Mouse (Mus musculus) forebrain, embryonic 15.5 days (tissue): Measurements from ENCODE around the gene Uck1. TPM values are rescaled to one million over a fixed set of nuclear protein-coding genes. Genes with fewer than 3 reads are reported as not detected.

Experiments
- ATAC-seq: fragments of 200-750 bp; cut with Nextera tagmentation; replicated peaks from 2 replicates; pipeline ENCODE4 v1.8.0; 2017; ENCODE audit warnings: mild to moderate bottlenecking, moderate TSS enrichment, moderate library complexity
- H3K27ac ChIP-seq: fragments of 300-500 bp; sonication (generic); replicated peaks from 2 replicates; pipeline ENCODE4 v1.5.1; 2015; ENCODE audit warnings: mild to moderate bottlenecking, inconsistent platforms
- H3K27me3 ChIP-seq: fragments of 300-500 bp; sonication (generic); 2 replicates; pipeline ENCODE4 v1.6.1; 2015; ENCODE audit warnings: inconsistent platforms
- H3K36me3 ChIP-seq: fragments of 300-500 bp; sonication (generic); 2 replicates; pipeline ENCODE4 v1.6.1; 2015; ENCODE audit warnings: mild to moderate bottlenecking, inconsistent platforms
- H3K4me1 ChIP-seq: fragments of 300-500 bp; sonication (generic); 2 replicates; pipeline ENCODE4 v1.6.1; 2015; ENCODE audit warnings: inconsistent platforms
- H3K4me2 ChIP-seq: fragments of 300-500 bp; sonication (generic); replicated peaks from 2 replicates; pipeline ENCODE4 v1.6.1; 2015; ENCODE audit warnings: mild to moderate bottlenecking, inconsistent platforms
- H3K4me3 ChIP-seq: fragments of 300-500 bp; sonication (generic); 2 replicates; pipeline ENCODE4 v1.5.1; 2015; ENCODE audit warnings: mild to moderate bottlenecking, inconsistent platforms
- H3K9ac ChIP-seq: fragments of 300-500 bp; sonication (generic); replicated peaks from 2 replicates; pipeline ENCODE4 v1.6.1; 2015; ENCODE audit warnings: mild to moderate bottlenecking, inconsistent platforms
- H3K9me3 ChIP-seq: fragments of 300-500 bp; sonication (generic); 2 replicates; pipeline ENCODE4 v1.6.1; 2016; ENCODE audit warnings: inconsistent platforms
- WGBS: fragments of 180-500 bp; shearing (Covaris S2); methylation state at CpG from one replicate; pipeline ENCODE4 v1.1.7; 2015; ENCODE audit warnings: mixed read lengths; 5-methylcytosine and 5-hydroxymethylcytosine counted together
- polyA plus RNA-seq: library from polyadenylated mRNA; unstranded; fragments of >200 nt; fragmentation: Nextera tagmentation; extraction: Ambion mirVana; gene quantifications from 2 replicates; pipeline ENCODE4 v1.2.1, GENCODE M21; 2015

The Uck1 gene
- polyA plus RNA-seq, 1 experiment from 2014 or later, result 95.3 TPM

GRCm38 (mm10) chr2:32254563-32254962, 5.4 kb downstream of the Uck1 start:
- 92% methylated on average over 5 of the region's 5 CpGs for WGBS
- peaks cover 59% of the 10 kb centered on the region for H3K36me3 ChIP-seq

GRCm38 (mm10) chr2:32253352-32253751, 6.6 kb downstream of the Uck1 start:
- WGBS, result 95% methylated on average over 1 of the region's 1 CpGs
- H3K4me3 ChIP-seq, result no peak overlapping the region
- H3K27me3 ChIP-seq, result no peaks in the 10 kb centered on the region
- no peak for ATAC-seq
- no peak overlapping the region for H3K4me2 ChIP-seq
- H3K4me1 ChIP-seq, result no peaks in the 10 kb centered on the region
- no peak overlapping the region for H3K27ac ChIP-seq
- no peaks in the 10 kb centered on the region for H3K9me3 ChIP-seq
- H3K36me3 ChIP-seq, result peaks cover 65% of the 10 kb centered on the region
- no peak overlapping the region for H3K9ac ChIP-seq

More at GRCm38 (mm10) chr2:32254563-32254962, 5.4 kb downstream of the Uck1 start:
- Histone ChIP-seq H3K9ac (no peak overlapping the region), H3K9me3 (no peaks in the 10 kb centered on the region), H3K4me1 (peaks cover 10% of the 10 kb centered on the region), H3K27ac (no peak overlapping the region), H3K27me3 (no peaks in the 10 kb centered on the region), H3K4me3 (no peak overlapping the region), H3K4me2 (no peak overlapping the region)
- ATAC-seq, result no peak

- Histone ChIP-seq H3K4me1 (no peaks in the 10 kb centered on the region), H3K9me3 (no peaks in the 10 kb centered on the region), H3K27ac (no peak overlapping the region), H3K4me3 (no peak overlapping the region), H3K27me3 (no peaks in the 10 kb centered on the region), H3K4me2 (no peak overlapping the region), H3K9ac (no peak overlapping the region), H3K36me3 (peaks cover 64% of the 10 kb centered on the region)
- WGBS, result 91% methylated on average over 5 of the region's 5 CpGs
- ATAC-seq, result no peak
These were observed 7.3 kb downstream of the Uck1 start for GRCm38 (mm10) chr2:32252658-32253057.

- Histone ChIP-seq H3K36me3 (peaks cover 64% of the 10 kb centered on the region), H3K4me2 (no peak overlapping the region), H3K27ac (no peak overlapping the region), H3K4me1 (no peaks in the 10 kb centered on the region), H3K9ac (no peak overlapping the region), H3K27me3 (no peaks in the 10 kb centered on the region), H3K9me3 (no peaks in the 10 kb centered on the region), H3K4me3 (no peak overlapping the region)
- no peak for ATAC-seq
- 92% methylated on average over 12 of the region's 12 CpGs for WGBS
These were observed 8.0 kb downstream of the Uck1 start for GRCm38 (mm10) chr2:32251791-32252527.

- Histone ChIP-seq H3K36me3 (peaks cover 61% of the 10 kb centered on the region), H3K9ac (no peak overlapping the region), H3K4me3 (no peak overlapping the region), H3K4me1 (no peaks in the 10 kb centered on the region), H3K27me3 (no peaks in the 10 kb centered on the region), H3K27ac (no peak overlapping the region), H3K9me3 (no peaks in the 10 kb centered on the region), H3K4me2 (no peak overlapping the region)
- 76% methylated on average over 10 of the region's 10 CpGs for WGBS
- no peak for ATAC-seq
These were observed 11.3 kb downstream of the Uck1 start for GRCm38 (mm10) chr2:32248377-32249361.

DNA sequence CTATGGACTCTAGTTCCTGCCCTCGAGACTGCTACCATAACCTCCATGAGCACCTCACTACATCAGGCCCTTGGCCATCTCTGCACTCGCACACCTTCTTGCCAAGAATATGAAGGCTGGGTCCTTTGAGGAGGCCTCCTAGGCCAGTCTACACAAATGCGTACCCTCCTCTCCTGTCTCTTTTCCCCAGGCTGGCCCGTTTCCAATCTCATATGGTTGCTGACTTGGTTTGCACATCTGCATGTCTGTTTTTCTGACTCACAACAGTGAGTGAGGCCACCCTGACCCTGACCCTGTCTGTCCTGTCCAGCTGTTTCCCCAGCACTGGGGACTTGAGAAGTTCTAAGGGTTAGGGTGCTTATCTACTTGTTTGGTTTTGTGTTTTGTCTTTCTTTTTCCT, 13.2 kb downstream of the Uck1 start:
- no peak overlapping the region for H3K4me2 ChIP-seq
- H3K9me3 ChIP-seq, result no peaks in the 10 kb centered on the region
- H3K27me3 ChIP-seq, result no peaks in the 10 kb centered on the region
- H3K4me1 ChIP-seq, result no peaks in the 10 kb centered on the region
- peaks cover 56% of the 10 kb centered on the region for H3K36me3 ChIP-seq
- no peak overlapping the region for H3K4me3 ChIP-seq
- no peak for ATAC-seq
- H3K9ac ChIP-seq, result no peak overlapping the region
- 88% methylated on average over 4 of the region's 4 CpGs for WGBS
- no peak overlapping the region for H3K27ac ChIP-seq

- Histone ChIP-seq H3K4me3 (no peak overlapping the region), H3K4me1 (peaks cover 1% of the 10 kb centered on the region), H3K9ac (no peak overlapping the region), H3K36me3 (peaks cover 43% of the 10 kb centered on the region), H3K4me2 (no peak overlapping the region), H3K27me3 (no peaks in the 10 kb centered on the region), H3K27ac (no peak overlapping the region), H3K9me3 (no peaks in the 10 kb centered on the region)
- ATAC-seq, result no peak
- WGBS, result 92% methylated on average over 4 of the region's 4 CpGs
These were observed 17.0 kb downstream of the Uck1 start for GRCm38 (mm10) chr2:32242986-32243385.

- no peak overlapping the region for H3K4me3 ChIP-seq
- peaks cover 17% of the 10 kb centered on the region for H3K4me1 ChIP-seq
- H3K36me3 ChIP-seq, result peaks cover 26% of the 10 kb centered on the region
- ATAC-seq, result no peak
- H3K27me3 ChIP-seq, result no peaks in the 10 kb centered on the region
- 81% methylated on average over 5 of the region's 5 CpGs for whole genome bisulfite sequencing
- H3K9me3 ChIP-seq, result no peaks in the 10 kb centered on the region
- H3K9ac ChIP-seq, result no peak overlapping the region
- no peak overlapping the region for H3K27ac ChIP-seq
- no peak overlapping the region for H3K4me2 ChIP-seq
These were observed 19.4 kb downstream of the Uck1 start for GRCm38 (mm10) chr2:32240591-32240990.

- Histone ChIP-seq H3K9me3 (no peaks in the 10 kb centered on the region), H3K27me3 (no peaks in the 10 kb centered on the region), H3K36me3 (peaks cover 16% of the 10 kb centered on the region), H3K9ac (no peak overlapping the region), H3K4me1 (peaks cover 26% of the 10 kb centered on the region), H3K27ac (no peak overlapping the region), H3K4me3 (no peak overlapping the region), H3K4me2 (no peak overlapping the region)
- WGBS, result 91% methylated on average over 9 of the region's 9 CpGs
- no peak for ATAC-seq
These were observed 21.1 kb downstream of the Uck1 start for GRCm38 (mm10) chr2:32238708-32239435.

- peaks cover 26% of the 10 kb centered on the region for H3K4me1 ChIP-seq
- peak overlapping the region; percentile 72 for H3K9ac ChIP-seq
- no peak for ATAC-seq
- H3K36me3 ChIP-seq, result peaks cover 20% of the 10 kb centered on the region
- peak overlapping the region; percentile 76 for H3K4me3 ChIP-seq
- 51% methylated on average over 4 of the region's 4 CpGs for WGBS
- H3K27ac ChIP-seq, result 0 out of 2 replicates have a peak overlapping the region, but pooled peaks have one; percentile 83
- H3K27me3 ChIP-seq, result no peaks in the 10 kb centered on the region
- H3K4me2 ChIP-seq, result peak overlapping the region; percentile 85
- H3K9me3 ChIP-seq, result no peaks in the 10 kb centered on the region
These were observed 22.4 kb downstream of the Uck1 start for GRCm38 (mm10) chr2:32237571-32237970.

GRCm38 (mm10) chr2:32236760-32237487, 23.0 kb downstream of the Uck1 start:
- ATAC-seq, result 0 out of 2 replicates have a peak, but pooled peaks have one; percentile 10
- Histone ChIP-seq H3K4me2 (peak overlapping the region; percentile 85), H3K9ac (peak overlapping the region; percentile 72), H3K36me3 (peaks cover 26% of the 10 kb centered on the region), H3K27ac (peak overlapping the region; percentile 83), H3K4me1 (peaks cover 26% of the 10 kb centered on the region), H3K27me3 (no peaks in the 10 kb centered on the region), H3K4me3 (peak overlapping the region; percentile 76), H3K9me3 (no peaks in the 10 kb centered on the region)
- WGBS, result 0% methylated on average over 20 of the region's 20 CpGs
